Mouse (Mus musculus) cerebellum, adult 8-10 months (tissue): ENCODE measurements around the gene Pspn.

Experiments
- DNase-seq: peaks from one replicate; pipeline ENCODE4 v3.0.0; 2022

The Pspn gene

DNA sequence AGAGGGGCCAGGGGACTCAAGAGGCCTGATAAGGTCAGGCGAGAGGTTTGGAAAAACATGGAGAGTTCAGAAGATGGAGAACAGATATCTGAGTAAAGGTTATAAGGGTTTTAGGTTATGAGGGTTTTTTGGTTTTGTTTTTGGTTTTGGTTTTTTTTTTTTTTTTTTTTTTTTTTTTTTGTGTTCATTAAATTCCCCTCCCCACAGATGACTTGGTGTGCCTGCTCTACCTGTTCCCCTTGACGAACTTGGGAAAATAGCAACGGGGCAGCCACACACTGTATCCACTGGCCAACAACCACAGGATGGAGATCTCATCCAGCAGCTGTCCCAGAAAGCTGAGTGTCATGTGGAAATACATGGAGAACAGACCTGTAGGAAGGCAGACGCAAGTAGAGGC is 41.2 kb downstream of the Pspn start:
- DNase-seq: no peak

DNA sequence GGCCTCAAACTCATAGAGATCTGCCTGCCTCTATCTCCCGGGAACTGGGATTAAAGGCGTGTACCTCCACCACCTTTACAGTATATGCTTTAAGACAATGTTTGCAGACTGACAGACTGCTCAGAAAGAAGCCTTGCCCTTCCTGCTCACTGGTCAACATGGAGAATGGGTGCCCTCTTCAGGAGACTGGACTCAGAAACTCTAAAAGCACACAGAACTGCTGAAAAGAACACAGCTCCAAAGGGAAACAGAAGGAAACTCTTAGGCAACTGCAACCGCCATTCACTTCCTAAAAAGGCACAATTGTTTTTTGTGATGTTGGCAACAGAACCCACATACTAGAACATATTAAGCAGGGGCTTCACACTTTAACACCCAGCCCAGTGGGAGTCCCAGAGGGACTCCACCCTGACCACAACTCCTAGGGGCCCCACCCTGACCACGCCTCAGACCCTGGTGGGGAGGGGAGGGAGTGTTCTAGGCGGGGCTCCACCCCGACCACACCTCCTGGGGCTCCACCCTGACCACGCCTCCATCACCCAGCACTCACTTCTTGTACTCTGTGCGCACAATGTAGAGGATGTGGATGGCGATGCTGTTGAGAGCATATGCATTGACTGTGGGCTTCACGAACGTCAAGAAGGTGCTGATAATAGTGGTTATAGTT is 41.9 kb downstream of the Pspn start:
- DNase-seq: no peak

DNA sequence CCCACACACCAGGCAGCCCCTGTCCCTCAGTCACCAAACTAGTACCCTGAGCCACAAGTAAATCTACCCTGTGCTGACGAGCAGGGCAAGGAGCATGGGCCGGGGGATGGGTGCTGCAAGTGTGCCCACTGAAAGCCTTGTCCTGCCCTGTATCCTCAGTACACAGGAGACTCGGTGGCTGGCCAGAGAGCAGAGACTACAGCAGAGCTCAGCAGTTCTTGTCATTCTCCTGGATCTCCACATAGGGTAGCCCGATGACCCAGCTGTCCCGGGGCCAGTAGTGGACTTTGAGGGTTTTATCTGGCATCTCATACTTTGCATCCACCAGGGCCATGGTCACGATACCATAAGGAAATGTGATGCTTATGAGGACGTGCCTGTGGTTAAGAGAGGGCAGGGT is 44.9 kb downstream of the Pspn start:
- DNase-seq: no peak

DNA sequence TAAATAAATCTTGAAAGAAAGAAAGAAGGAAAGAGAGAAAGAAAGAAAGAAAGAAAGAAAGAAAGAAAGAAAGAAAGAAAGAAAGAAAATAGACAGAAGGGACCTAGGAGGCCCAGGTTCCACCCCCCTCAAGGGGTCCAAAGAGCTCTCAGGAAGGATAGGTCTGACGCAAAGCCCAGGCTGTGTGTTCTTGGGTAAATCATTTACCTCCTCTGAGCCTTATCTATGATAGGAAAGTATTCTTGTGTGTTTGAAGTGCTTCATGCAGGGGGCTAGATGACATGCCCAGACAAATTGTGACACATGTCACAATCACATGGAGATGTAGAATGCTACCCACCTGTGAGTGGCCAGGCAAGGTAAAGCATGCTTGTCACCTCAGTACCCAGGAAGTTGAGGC is 47.2 kb downstream of the Pspn start:
- DNase-seq: no peak

DNA sequence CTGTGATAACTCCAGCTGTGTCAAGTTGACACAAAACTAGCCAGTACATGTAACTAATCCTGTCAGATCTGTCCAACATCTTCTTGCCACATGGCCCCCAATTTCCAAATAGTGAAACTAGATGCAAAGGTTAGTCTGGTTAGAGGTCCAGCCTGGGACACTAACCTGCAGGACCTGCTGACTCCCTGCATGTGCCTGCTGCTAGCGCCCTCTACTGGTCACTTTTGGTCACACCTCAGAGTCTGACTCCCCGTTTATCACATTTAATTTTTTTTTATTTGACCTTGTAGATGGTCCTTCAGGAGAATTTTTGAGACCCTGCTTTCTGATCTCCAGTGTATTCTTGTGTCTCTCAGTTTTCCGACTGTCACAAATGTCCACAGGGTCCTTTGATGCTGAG is 48.9 kb downstream of the Pspn start:
- DNase-seq: peak; percentile 70
